Mouse (Mus musculus) cerebellum, adult 2 months (tissue): ENCODE results near the gene Tmtc1.

Experiments used
- CTCF ChIP-seq: fragments of 200-500 bp; IDR thresholded peaks from 2 replicates; pipeline ENCODE4 v1.5.1; 2011; ENCODE audit warnings: low read depth, mild to moderate bottlenecking, control low read depth, low read length, moderate library complexity, borderline replicate concordance; ENCODE audit not compliant: insufficient read depth
- POLR2A ChIP-seq: fragments of 200-500 bp; IDR thresholded peaks from 2 replicates; pipeline ENCODE4 v1.6.1; 2011; ENCODE audit warnings: low read length, control low read depth, borderline replicate concordance; ENCODE audit not compliant: insufficient read depth

GRCm38 (mm10) chr6:148392147-148392546, 52.0 kb downstream of the Tmtc1 start:
- TF ChIP-seq CTCF = no peak
- no peak for TF ChIP-seq POLR2A
